Mouse (Mus musculus) liver, adult 2 months (tissue): ENCODE results near the gene Olfr427.

Experiments
- CTCF ChIP-seq: fragments of 200-500 bp; IDR thresholded peaks from 2 replicates; pipeline ENCODE4 v1.5.1; 2011; ENCODE audit warnings: low read depth, low read length, control low read depth
- POLR2A ChIP-seq: fragments of 200-500 bp; IDR thresholded peaks from 2 replicates; pipeline ENCODE4 v1.6.1; 2011; ENCODE audit warnings: low read length, control low read depth; ENCODE audit not compliant: insufficient read depth; ENCODE audit errors: extremely low read depth

DNA sequence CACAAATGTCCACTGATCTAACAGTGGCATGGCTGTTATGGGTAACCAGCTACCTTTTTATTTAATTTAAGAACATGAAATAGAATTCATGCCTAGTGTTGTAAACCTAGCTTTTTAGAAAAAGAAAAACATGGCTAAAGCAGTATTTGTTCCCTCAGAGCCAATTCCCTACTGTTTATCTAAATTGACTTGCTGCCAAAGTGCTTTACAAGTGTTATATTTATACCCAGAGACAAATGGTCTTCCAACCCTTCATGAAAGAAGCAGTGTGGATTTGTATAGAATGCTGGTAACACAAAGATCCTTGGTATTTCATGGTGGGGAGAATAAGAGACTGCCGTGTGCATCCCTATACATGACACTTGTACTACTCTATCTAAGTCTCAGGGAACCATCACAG lies 50.0 kb downstream of the Olfr427 start:
- TF ChIP-seq POLR2A (no peak), CTCF (no peak)
